Mouse (Mus musculus) c-Kit-negative CD71-positive TER-119-positive erythroid progenitor cells, embryonic 14.5 days (primary cell): Measurements from ENCODE around the gene Rps12.
A peak's percentile ranks its signal among the peaks of the same experiment; 100 is the strongest.
"Not testable (repeated sequence)": the region's sequence is repeated elsewhere in the genome, so short reads cannot be mapped to it uniquely, and the experiment has no call there.

Experiments
- DNase-seq: peaks from one replicate; pipeline ENCODE4 v3.0.0-alpha.2; 2013; ENCODE audit warnings: low read depth, low spot score

The Rps12 gene

GRCm38 (mm10) chr10:23785599-23785998, 1.5 kb downstream of the Rps12 start:
- DNase-seq, result not testable (repeated sequence)

GRCm38 (mm10) chr10:23784121-23784520, 3.0 kb downstream of the Rps12 start:
- no peak for DNase-seq

GRCm38 (mm10) chr10:23783493-23783884, 3.6 kb downstream of the Rps12 start:
- DNase-seq, result no peak

GRCm38 (mm10) chr10:23782855-23783492, 4.1 kb downstream of the Rps12 start:
- DNase-seq, result no peak

GRCm38 (mm10) chr10:23781760-23782735, 5.0 kb downstream of the Rps12 start:
- no peak for DNase-seq

GRCm38 (mm10) chr10:23780539-23781275, 6.4 kb downstream of the Rps12 start:
- peak; percentile 53 for DNase-seq

GRCm38 (mm10) chr10:23777288-23777945, 9.7 kb downstream of the Rps12 start:
- no peak for DNase-seq

- no peak for DNase-seq
These were observed 32.9 kb downstream of the Rps12 start for GRCm38 (mm10) chr10:23754166-23754565.
